Mouse (Mus musculus) cortical plate, adult 2 months (tissue): ENCODE data around the gene Trip10. TPM values are rescaled to one million over a fixed set of nuclear protein-coding genes. Genes with fewer than 3 reads are reported as not detected.

Experiments used
- H3K27ac ChIP-seq: fragments of 200-500 bp; 2 replicates; pipeline ENCODE4 v1.5.1; 2012; ENCODE audit warnings: low read length, control low read depth, inconsistent platforms; ENCODE audit not compliant: insufficient read depth
- H3K4me1 ChIP-seq: fragments of 200-500 bp; 2 replicates; pipeline ENCODE4 v1.6.1; 2011; ENCODE audit warnings: low read length; ENCODE audit not compliant: control insufficient read depth, insufficient read depth
- H3K4me3 ChIP-seq: fragments of 200-500 bp; 2 replicates; pipeline ENCODE4 v1.5.1; 2011; ENCODE audit warnings: mild to moderate bottlenecking, low read length, control low read depth; ENCODE audit not compliant: insufficient read depth
- CTCF ChIP-seq: fragments of 200-500 bp; IDR thresholded peaks from 2 replicates; pipeline ENCODE4 v1.5.1; 2011; ENCODE audit warnings: mild to moderate bottlenecking, control low read depth, low read length; ENCODE audit not compliant: insufficient read depth; ENCODE audit errors: extremely low read depth
- POLR2A ChIP-seq: fragments of 200-500 bp; IDR thresholded peaks from 2 replicates; pipeline ENCODE4 v1.6.1; 2011; ENCODE audit warnings: mild to moderate bottlenecking, low read length, control low read depth; ENCODE audit not compliant: insufficient read depth; ENCODE audit errors: extremely low read depth
- polyA plus RNA-seq: library from polyadenylated mRNA; depleted of rRNA; stranded (reverse); fragments of >200 nt; gene quantifications from 2 replicates; pipeline ENCODE4 v1.2.3, GENCODE M21; 2012; rRNA removed

The Trip10 gene
- polyA plus RNA-seq, 1 experiment = 10.1 TPM

GRCm38 (mm10) chr17:57290001-57290670 is 40.9 kb downstream of the Trip10 start:
- H3K4me1 ChIP-seq = no peaks in the 10 kb centered on the region
- no peak overlapping the region for H3K4me3 ChIP-seq
- TF ChIP-seq POLR2A = no peak
- TF ChIP-seq CTCF = no peak

GRCm38 (mm10) chr17:57290671-57291055 is 41.4 kb downstream of the Trip10 start:
- Histone ChIP-seq H3K4me3 (no peak overlapping the region), H3K4me1 (no peaks in the 10 kb centered on the region), H3K27ac (no peak overlapping the region)
- no peak for TF ChIP-seq POLR2A

More at GRCm38 (mm10) chr17:57290001-57290670, 40.9 kb downstream of the Trip10 start:
- H3K27ac ChIP-seq = no peak overlapping the region

DNA sequence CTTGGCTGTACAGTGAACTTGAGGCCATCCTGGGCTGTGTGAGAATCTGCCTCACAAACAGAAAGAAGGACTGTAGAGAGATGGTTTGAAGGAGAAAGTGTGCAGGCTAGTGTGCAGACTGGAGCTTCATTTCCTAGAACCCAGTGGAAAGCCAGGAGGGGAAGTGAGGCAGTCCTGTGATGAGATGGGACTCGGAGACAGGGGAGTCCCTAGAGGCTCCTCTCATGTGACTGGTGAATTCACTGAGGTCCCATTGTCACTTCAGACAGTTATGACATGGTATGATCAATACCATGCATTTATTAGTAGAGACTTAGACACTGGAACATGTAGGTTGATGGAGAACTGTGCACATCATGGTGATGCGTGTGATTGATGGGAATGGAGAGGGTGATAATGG is 43.0 kb downstream of the Trip10 start:
- TF ChIP-seq POLR2A = no peak
- TF ChIP-seq CTCF = no peak
- Histone ChIP-seq H3K4me3 (no peak overlapping the region), H3K4me1 (no peaks in the 10 kb centered on the region), H3K27ac (no peak overlapping the region)

GRCm38 (mm10) chr17:57292968-57293367 is 43.7 kb downstream of the Trip10 start:
- Histone ChIP-seq H3K4me3 (no peak overlapping the region), H3K27ac (no peak overlapping the region), H3K4me1 (no peaks in the 10 kb centered on the region)
- no peak for TF ChIP-seq POLR2A
- no peak for TF ChIP-seq CTCF

DNA sequence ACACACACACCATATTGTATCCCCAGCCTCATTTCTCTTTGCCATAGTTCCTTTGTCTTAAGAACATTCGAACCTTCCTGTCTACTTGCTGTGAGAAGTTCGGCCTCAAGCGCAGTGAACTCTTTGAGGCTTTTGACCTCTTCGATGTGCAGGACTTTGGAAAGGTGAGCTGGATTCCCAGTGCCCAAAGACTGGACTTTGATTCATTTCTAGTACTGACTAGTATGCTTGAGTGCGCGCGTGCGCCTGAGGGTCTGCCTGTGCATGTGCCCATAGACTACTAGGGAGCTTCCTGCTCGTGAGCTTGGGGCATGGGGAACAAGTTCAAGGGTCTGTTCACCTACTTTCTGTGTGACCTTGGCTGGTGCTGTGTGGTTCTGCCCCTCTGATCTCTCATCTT is 46.7 kb downstream of the Trip10 start:
- no peak for TF ChIP-seq CTCF
- no peak for TF ChIP-seq POLR2A
- H3K27ac ChIP-seq = no peak overlapping the region
- H3K4me3 ChIP-seq = no peak overlapping the region
- no peaks in the 10 kb centered on the region for H3K4me1 ChIP-seq

DNA sequence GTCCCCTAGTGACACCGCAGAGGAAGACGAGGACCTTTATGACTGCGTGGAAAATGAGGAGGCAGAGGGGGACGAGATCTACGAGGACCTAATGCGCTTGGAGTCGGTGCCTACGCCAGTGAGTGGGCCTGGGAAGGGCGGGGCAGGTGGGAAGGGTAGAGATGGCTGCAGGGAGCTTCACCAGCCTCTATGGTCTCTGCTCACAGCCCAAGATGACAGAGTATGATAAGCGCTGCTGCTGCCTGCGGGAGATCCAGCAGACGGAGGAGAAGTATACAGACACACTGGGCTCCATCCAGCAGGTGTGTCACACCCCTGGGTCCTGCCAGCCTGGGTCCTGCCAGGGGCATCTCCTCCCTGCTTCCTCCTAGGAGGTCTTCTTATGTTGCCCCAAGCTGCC is 47.8 kb downstream of the Trip10 start:
- TF ChIP-seq POLR2A = no peak
- TF ChIP-seq CTCF = no peak
- H3K4me1 ChIP-seq = no peaks in the 10 kb centered on the region
- H3K4me3 ChIP-seq = no peak overlapping the region
- H3K27ac ChIP-seq = no peak overlapping the region

- Histone ChIP-seq H3K4me3 (no peak overlapping the region), H3K27ac (no peak overlapping the region), H3K4me1 (peaks cover 1% of the 10 kb centered on the region; the same call in 1 of the 2 replicates)
- TF ChIP-seq CTCF = no peak
- TF ChIP-seq POLR2A = no peak
Measured at GRCm38 (mm10) chr17:57305593-57305992, 56.3 kb downstream of the Trip10 start.

GRCm38 (mm10) chr17:57307074-57307473 is 57.8 kb downstream of the Trip10 start:
- H3K4me3 ChIP-seq = no peak overlapping the region
- TF ChIP-seq POLR2A (no peak), CTCF (no peak)

DNA sequence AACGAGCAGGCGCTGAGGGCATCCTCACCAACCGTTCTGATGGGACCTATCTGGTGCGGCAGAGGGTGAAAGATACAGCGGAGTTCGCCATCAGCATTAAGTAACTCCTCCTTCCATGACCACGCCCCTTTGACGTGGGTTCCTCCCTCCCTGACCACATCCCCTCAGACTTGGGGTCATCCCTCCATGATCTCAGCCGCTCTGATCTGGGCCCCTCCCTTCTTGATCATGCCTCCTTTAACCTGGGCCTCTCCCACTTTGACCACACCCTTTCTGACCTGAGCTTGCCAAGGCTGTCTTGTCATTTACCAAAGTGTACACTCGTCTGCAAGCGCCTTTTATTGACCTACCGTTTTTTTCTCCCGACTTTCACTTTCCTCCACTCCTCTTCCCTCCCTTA is 62.5 kb downstream of the Trip10 start:
- TF ChIP-seq CTCF (no peak), POLR2A (no peak)
- H3K4me3 ChIP-seq = no peak overlapping the region
- H3K27ac ChIP-seq = no peak overlapping the region
- peaks cover 1% of the 10 kb centered on the region; the same call in 1 of the 2 replicates for H3K4me1 ChIP-seq

More at GRCm38 (mm10) chr17:57307074-57307473, 57.8 kb downstream of the Trip10 start:
- no peak overlapping the region for H3K27ac ChIP-seq
- H3K4me1 ChIP-seq = peaks cover 1% of the 10 kb centered on the region; the same call in 1 of the 2 replicates

Other genes starting within 250 kb of the Trip10 start
- not detected in 2 replicates for gene Pspn, start 249.4 kb upstream of the Trip10 start, polyA plus RNA-seq
- 73.3 and 80.0 TPM in 2 replicates for gene Gtf2f1, start 238.2 kb upstream of the Trip10 start, polyA plus RNA-seq
- 0.13 TPM in 1 of 2 replicates, not detected in the other for gene Gm17949, start 238.0 kb upstream of the Trip10 start, polyA plus RNA-seq
- 58.4 and 63.4 TPM in 2 replicates for gene Khsrp, start 217.9 kb upstream of the Trip10 start, polyA plus RNA-seq
- 0.19 and 0.25 TPM in 2 replicates for gene Slc25a41, start 207.8 kb upstream of the Trip10 start, polyA plus RNA-seq
- 0.93 and 1.6 TPM in 2 replicates for gene Crb3, start 190.3 kb upstream of the Trip10 start, polyA plus RNA-seq
- 319 and 330 TPM in 2 replicates for gene Slc25a23, start 189.6 kb upstream of the Trip10 start, polyA plus RNA-seq
- 2.3 and 2.8 TPM in 2 replicates for gene Dennd1c, start 170.9 kb upstream of the Trip10 start, polyA plus RNA-seq
- gene Tubb4a, start 161.7 kb upstream of the Trip10 start, polyA plus RNA-seq = 597 and 680 TPM in 2 replicates
- 0.93 and 1.0 TPM in 2 replicates for gene Tnfsf9, start 144.1 kb upstream of the Trip10 start, polyA plus RNA-seq
- gene Cd70, start 99.7 kb upstream of the Trip10 start, polyA plus RNA-seq = 0.25 and 0.29 TPM in 2 replicates
- gene Tnfsf14, start 55.3 kb upstream of the Trip10 start, polyA plus RNA-seq = 0.08 TPM in 1 of 2 replicates, not detected in the other
- gene C3, start 21.3 kb upstream of the Trip10 start, polyA plus RNA-seq = 0.17 and 0.32 TPM in 2 replicates
- gene Gpr108, start 1.0 kb upstream of the Trip10 start, polyA plus RNA-seq = 28.8 and 29.7 TPM in 2 replicates
- 3.6 TPM in 2 replicates for gene Vav1, start 29.6 kb downstream of the Trip10 start, polyA plus RNA-seq
- gene Adgre1, start 109.2 kb downstream of the Trip10 start, polyA plus RNA-seq = 5.0 and 5.3 TPM in 2 replicates